Mouse (Mus musculus): ENCODE measurements at regions not wholly inside any gene's neighbourhood (a gene's known extent, or its start where the extent isn't known, plus 50 kb on each side); places are given as distances from the start of the nearest gene placed in this dataset.
A peak's percentile ranks its signal among the peaks of the same experiment; 100 is the strongest.

DNA sequence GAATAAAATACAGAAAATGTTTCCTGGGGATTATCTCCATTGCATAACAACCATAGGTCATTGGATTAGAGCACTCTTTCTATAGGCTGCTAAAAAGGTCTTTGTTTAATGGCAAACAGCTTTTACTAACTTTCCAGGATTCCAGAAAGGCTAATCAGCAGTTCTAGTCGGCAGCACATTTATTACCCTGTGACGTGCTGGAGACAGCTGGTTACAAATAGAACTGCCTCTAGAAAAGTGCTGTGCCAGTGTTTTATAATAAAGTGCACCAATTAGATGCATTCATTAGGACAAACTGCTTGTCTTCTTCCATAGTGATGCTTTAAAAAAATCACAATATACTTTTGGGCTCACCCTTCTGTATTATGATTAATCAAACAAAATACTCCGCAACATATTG is 466.2 kb downstream of the Pabpc4l start:
- DNase-seq (ENCODE audit: low spot score in 2 of 2), result no peak

DNA sequence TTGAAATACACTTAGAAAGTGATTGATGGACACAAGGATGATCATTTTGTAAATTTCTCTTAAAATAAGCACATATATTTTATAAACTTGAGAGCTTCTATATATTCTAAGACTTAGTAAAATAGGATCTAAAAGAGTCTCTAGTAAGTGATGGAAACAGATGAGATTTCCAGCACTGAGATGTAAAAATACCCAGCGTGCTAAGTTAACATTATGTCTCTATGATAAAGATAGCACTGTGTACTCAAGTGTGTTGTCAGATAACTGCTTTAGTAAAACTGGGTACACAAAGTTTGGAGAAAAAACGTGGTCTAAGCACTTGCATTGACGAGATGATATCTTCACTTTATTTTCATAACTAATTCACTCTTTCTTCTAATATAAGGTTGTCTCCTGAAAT is 479.4 kb downstream of the Pabpc4l start:
- no peak for DNase-seq (ENCODE audit: low spot score in 2 of 2)

DNA sequence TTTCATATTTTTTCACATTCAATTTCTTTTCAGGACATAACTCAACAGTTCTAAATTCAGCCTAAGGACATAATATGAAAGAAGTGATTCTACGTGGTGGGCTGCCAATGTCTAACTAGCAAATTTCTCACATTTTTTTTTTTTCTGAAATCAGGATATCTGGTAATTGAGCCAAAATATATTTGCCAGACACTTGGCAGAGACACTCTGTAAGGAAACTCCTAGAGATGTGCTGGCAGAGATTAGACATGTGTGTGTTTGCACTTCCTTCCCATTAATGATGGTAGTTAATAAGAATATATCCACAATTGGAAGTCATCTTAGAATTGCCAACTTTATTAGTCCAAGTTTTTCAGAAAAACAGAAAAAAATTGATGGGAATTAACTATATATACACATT is 513.6 kb downstream of the Pabpc4l start:
- no peak for DNase-seq (ENCODE audit: low spot score in 2 of 2)

DNA sequence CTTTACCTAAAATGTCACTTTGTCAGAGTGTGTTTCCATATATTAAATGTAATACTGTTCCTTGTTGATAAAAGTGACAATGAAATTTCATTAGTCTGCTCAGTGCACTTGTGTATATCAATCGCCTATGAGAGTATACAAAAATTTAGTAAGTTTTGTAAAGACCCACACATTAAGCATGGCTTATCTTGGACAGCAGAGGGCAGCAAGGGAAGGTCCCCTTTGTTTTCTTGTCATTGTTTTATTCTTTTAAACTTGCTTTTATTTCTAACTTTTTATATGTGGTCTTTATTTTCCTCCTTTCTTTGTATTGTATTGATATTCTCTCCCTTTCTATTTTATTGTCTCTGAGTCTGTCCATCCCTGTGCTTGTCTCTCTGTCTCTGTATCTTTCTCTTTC is 523.7 kb downstream of the Pabpc4l start:
- peak in 1 of 2 experiments; percentile 4 for DNase-seq (ENCODE audit: low spot score in 2 of 2)
